In the genomic region with DNA sequence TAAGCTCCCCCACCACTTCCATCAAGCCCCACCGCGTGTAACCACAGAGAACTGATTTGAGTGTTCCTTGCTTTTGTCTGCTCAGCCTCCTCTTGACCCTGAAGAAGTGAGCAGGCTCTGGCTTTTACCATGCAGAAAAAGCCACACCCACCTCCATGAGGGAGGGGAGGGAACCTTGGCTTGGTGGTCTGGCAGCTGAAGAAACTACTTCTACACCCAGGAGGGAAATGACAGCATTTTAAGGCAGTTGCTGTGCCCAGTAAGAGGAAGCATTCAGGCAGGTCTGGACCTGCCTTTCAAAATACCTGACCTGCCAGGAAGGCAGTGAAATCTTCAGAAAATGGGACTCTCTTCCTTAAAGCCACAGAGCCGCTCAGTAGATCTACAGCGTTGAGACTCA, we compare ENCODE assay signal across 18 mouse cellular contexts.
A peak's percentile ranks its signal among the peaks of the same experiment; 100 is the strongest.
DNase-seq lines count a peak whose midpoint lies in the region; ATAC-seq lines count a peak whose summit lies in the region.
"Had no signal": no experiment of that assay in that cellular context is flagged by ENCODE, and none has a peak within 500 bp of the region (broad histone marks: within the 10 kb centered on the region; RNA-seq: fewer than 3 reads in every experiment).

No protein-coding gene starts in this region.

- no peak for ATAC-seq in CD4-positive, CD25-positive, alpha-beta regulatory T cell, adult 4 months
- ATAC-seq: forebrain, embryonic 13.5 days; intestine, embryonic 15.5 days had no signal

- DNase-seq in 416B (ENCODE audit: low read depth) (peak; percentile 3), R1 (ENCODE audit: low read depth, low spot score) (peak; percentile 29)
- DNase-seq in embryo, embryonic 9.5 days (ENCODE audit: extremely low spot score) = peak; percentile 4
- peak; percentile 73 for DNase-seq in gonadal fat pad, adult 2 months (ENCODE audit: low read depth)
- no peak for DNase-seq in layer of hippocampus, adult 11-12 months (ENCODE audit: low spot score)
- no peak for DNase-seq in layer of hippocampus, adult 9-11 months
- no peak for DNase-seq in kidney, postnatal 25 days
- DNase-seq: adrenal gland, postnatal 36 days; B cell, adult 2 months; cerebellum, adult 11-12 months; cerebellum, postnatal 10 days; kidney, adult 9 months; kidney, postnatal 14 days; lung, postnatal 10 days; right cerebral cortex, adult 18-20 months had no signal

Comparison
In these comparisons a context has a peak if more than half of its experiments do, and no peak if none do; other contexts are left out.
1. DNase-seq: peak in 416B (single experiment), R1 (single experiment), embryo, embryonic 9.5 days (single experiment) and gonadal fat pad, adult 2 months (single experiment); none in layer of hippocampus, adult 11-12 months (single experiment), layer of hippocampus, adult 9-11 months (single experiment) and kidney, postnatal 25 days (0 of 2).